Mouse (Mus musculus): ENCODE results near the gene Rgsl1. TPM values are rescaled to one million over a fixed set of nuclear protein-coding genes. Genes with fewer than 3 reads are reported as not detected.
A peak's percentile ranks its signal among the peaks of the same experiment; 100 is the strongest.

Gene Rgsl1
- polyA plus RNA-seq, 1 experiment from 2014 or later: not detected

DNA sequence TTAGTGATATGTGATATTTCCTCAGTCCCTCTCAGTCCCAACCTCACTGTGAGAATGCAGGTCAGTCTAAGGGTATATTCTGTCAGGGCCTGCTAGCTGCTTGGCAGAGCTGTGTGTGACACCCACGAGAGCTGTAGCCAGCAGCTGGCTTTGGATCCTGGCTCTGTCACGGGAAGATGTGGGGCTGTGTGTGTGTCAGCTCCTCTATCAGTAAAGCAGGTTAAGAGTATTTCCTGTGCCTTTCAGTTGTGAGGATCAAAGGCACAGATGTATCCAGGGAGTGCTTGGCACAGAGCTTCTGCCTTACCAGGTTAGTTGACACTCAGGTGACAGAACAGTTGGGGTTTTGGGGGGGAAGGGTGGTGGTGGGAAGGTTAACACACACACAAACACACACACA, 114.1 kb downstream of the Rgsl1 start:
- Histone ChIP-seq H3K4me1 (ENCODE audit: control insufficient read depth in 2 of 2, insufficient read depth in 2 of 2, low read length in 2 of 2) (peaks cover 16 to 19% of the 10 kb centered on the region in 2 experiments), H3K27me3 (ENCODE audit: control insufficient read depth, insufficient read depth, low read length) (0 out of 2 replicates have a peak, but pooled peaks cover 6% of the 10 kb centered on the region), H3K36me3 (ENCODE audit: control insufficient read depth, insufficient read depth, low read length) (no peaks in the 10 kb centered on the region), H3K27ac (replicated peaks in 1 of 2; ENCODE audit: control insufficient read depth in 1 of 2, insufficient read depth in 1 of 2, low read depth in 2 of 2, low read length in 2 of 2) (peak overlapping the region in 1 of 2 experiments; percentile 67; a peak in 1 of 4 replicates), H3K4me3 (ENCODE audit: control insufficient read depth in 1 of 2, insufficient read depth in 1 of 2, low read depth in 1 of 2, low read length in 2 of 2) (no peak overlapping the region), H3K9me3 (ENCODE audit: control insufficient read depth, low read length) (no peaks in the 10 kb centered on the region), H3K9ac (ENCODE audit: low read length) (no peak overlapping the region), H3K4me2 (ENCODE audit: low read length) (no peak overlapping the region)
- 32% methylated on average over 2 of the region's 2 CpGs for WGBS
- no peak for ATAC-seq (ENCODE audit: insufficient number of reproducible peaks, insufficient read depth, low FRiP score, low read depth)

Other genes starting within 250 kb of the Rgsl1 start
- 0.08 and 0.58 TPM in 2 replicates for gene Rgs8, start 191.1 kb downstream of the Rgsl1 start, polyA plus RNA-seq (2014; fragmentation: Nextera tagmentation; extraction: Ambion mirVana)
- 1.8 and 2.2 TPM in 2 replicates for gene Rgs16, start 103.8 kb downstream of the Rgsl1 start, polyA plus RNA-seq (2014; fragmentation: Nextera tagmentation; extraction: Ambion mirVana)
- gene Rnasel, start 94.7 kb downstream of the Rgsl1 start, polyA plus RNA-seq (2014; fragmentation: Nextera tagmentation; extraction: Ambion mirVana): 24.3 and 26.7 TPM in 2 replicates
- 0.12 TPM in 1 of 2 replicates, not detected in the other for gene Teddm1b, start 30.2 kb upstream of the Rgsl1 start, polyA plus RNA-seq (2014; fragmentation: Nextera tagmentation; extraction: Ambion mirVana)
- gene Teddm1a, start 47.6 kb upstream of the Rgsl1 start, polyA plus RNA-seq (2014; fragmentation: Nextera tagmentation; extraction: Ambion mirVana): not detected in 2 replicates
- gene Glul, start 55.8 kb upstream of the Rgsl1 start, polyA plus RNA-seq (2014; fragmentation: Nextera tagmentation; extraction: Ambion mirVana): 62.5 and 67.0 TPM in 2 replicates
- gene Teddm2, start 56.1 kb upstream of the Rgsl1 start, polyA plus RNA-seq (2014; fragmentation: Nextera tagmentation; extraction: Ambion mirVana): 0.35 and 0.49 TPM in 2 replicates